Mouse (Mus musculus) CD4-positive, CD25-positive, alpha-beta regulatory T cell, adult 2 months (primary cell): ENCODE data around the gene Ric8b.

ENCODE experiments used
- DNase-seq: peaks from one replicate; pipeline ENCODE4 v3.0.0-alpha.2; 2012; ENCODE audit warnings: low read depth, low spot score

Gene Ric8b

GRCm38 (mm10) chr10:85054876-85055275, 137.5 kb downstream of the Ric8b start:
- DNase-seq = no peak
